Mouse (Mus musculus): ENCODE measurements at regions not wholly inside any gene's neighbourhood (a gene's known extent, or its start where the extent isn't known, plus 50 kb on each side); places are given as distances from the start of the nearest gene placed in this dataset.

DNA sequence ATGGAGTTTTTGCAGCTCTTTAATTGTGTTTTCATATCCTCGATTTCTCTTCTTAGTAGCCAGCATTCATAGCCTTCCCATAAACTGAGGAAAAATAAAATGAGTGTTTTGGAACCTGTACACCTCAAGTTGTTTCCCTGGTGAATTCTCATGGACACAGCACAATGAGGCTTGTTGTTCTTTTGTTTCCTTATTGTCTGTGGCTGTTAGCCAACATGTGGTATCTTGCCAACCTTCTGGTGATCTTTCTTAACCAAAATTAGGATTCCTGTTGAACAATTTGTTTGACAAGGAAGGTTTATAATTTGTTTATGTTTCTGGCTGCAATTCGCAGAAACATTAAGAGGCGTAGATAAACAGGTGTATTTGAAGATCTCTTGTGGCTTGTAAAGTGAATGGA, 2618.1 kb upstream of the Pcdh20 start:
- peak in 1 of 2 experiments; percentile 9 for DNase-seq
